Mouse (Mus musculus): Measurements from ENCODE around the gene Prb1.
"Not testable (repeated sequence)": the region's sequence is repeated elsewhere in the genome, so short reads cannot be mapped to it uniquely, and the experiment has no call there.

The Prb1 gene

GRCm38 (mm10) chr6:132210421-132210820, at the start of gene Prb1:
TSS of gene Prb1 (minus strand) at chr6:132210521.
- not testable (repeated sequence) for DNase-seq (ENCODE audit: low spot score)
